Mouse (Mus musculus) G1E (cell line): ENCODE data around the gene Brms1. TPM values are rescaled to one million over a fixed set of nuclear protein-coding genes. Genes with fewer than 3 reads are reported as not detected.

Source experiments
- ATAC-seq: 2 replicates; pipeline ENCODE4 v1.8.0; 2016; ENCODE audit warnings: mild to moderate bottlenecking; ENCODE audit not compliant: insufficient number of reproducible peaks, poor library complexity, low FRiP score, severe bottlenecking; ENCODE audit errors: extremely low read depth
- DNase-seq: peaks from one replicate; pipeline ENCODE4 v3.0.0; 2012; ENCODE audit warnings: low spot score
- H3K27me3 ChIP-seq: 2 replicates; pipeline ENCODE4 v1.6.1; 2012; ENCODE audit warnings: mild to moderate bottlenecking, low read length, inconsistent platforms; ENCODE audit not compliant: insufficient read depth
- H3K36me3 ChIP-seq: replicated peaks from 2 replicates; pipeline ENCODE3; 2012; ENCODE audit warnings: mild to moderate bottlenecking, inconsistent platforms
- H3K4me1 ChIP-seq: 2 replicates; pipeline ENCODE4 v1.6.1; 2012; ENCODE audit warnings: low read depth, low read length, inconsistent platforms, mixed read lengths; ENCODE audit not compliant: insufficient read depth
- H3K4me3 ChIP-seq: 2 replicates; pipeline ENCODE4 v1.5.1; 2012; ENCODE audit warnings: low read depth, mild to moderate bottlenecking, inconsistent platforms, low read length, moderate library complexity, mixed read lengths
- H3K9me3 ChIP-seq: replicated peaks from 2 replicates; pipeline ENCODE4 v1.6.1; 2012; ENCODE audit warnings: inconsistent platforms
- CTCF ChIP-seq: IDR thresholded peaks from 2 replicates; pipeline ENCODE4 v1.5.1; 2012; ENCODE audit warnings: low read depth, low read length, inconsistent platforms, mixed read lengths
- GATA1 ChIP-seq: IDR thresholded peaks from 2 replicates; pipeline ENCODE4 v1.6.1; 2012; ENCODE audit warnings: borderline replicate concordance, low read length, inconsistent platforms, mixed read lengths
- GATA2 ChIP-seq: IDR thresholded peaks from 2 replicates; pipeline ENCODE4 v1.6.1; 2012; ENCODE audit warnings: low read depth, low read length, inconsistent platforms, borderline replicate concordance
- POLR2AphosphoS5 ChIP-seq: IDR thresholded peaks from 2 replicates; pipeline ENCODE4 v1.6.1; 2012; ENCODE audit warnings: low read depth, low read length, inconsistent platforms; ENCODE audit not compliant: insufficient replicate concordance
- TAL1 ChIP-seq: conservative IDR thresholded peaks from 2 replicates; pipeline ENCODE4 v1.6.1; 2012; ENCODE audit warnings: low read depth, low read length, inconsistent platforms, mixed read lengths
- polyA plus RNA-seq: library from polyadenylated mRNA; stranded (reverse); fragments of >175 nt; gene quantifications from 2 replicates; pipeline ENCODE4 v1.2.3, GENCODE M21; 2012
- total RNA-seq, 2 experiments: library from RNA; stranded (forward) in 1 of 2; stranded (reverse) in 1 of 2; fragments of 200-1000 nt in 1 of 2; fragments of >200 nt in 1 of 2; fragmentation: Nextera tagmentation in 1 of 2; gene quantifications; 2 replicates each; pipeline ENCODE4 v1.2.3; 2014 to 2017

Gene Brms1
- total and polyA plus RNA-seq, 3 experiments, result 15.4 to 88.7 (median 18.8) TPM

- Histone ChIP-seq H3K36me3 (peaks cover 86% of the 10 kb centered on the region), H3K4me1 (peaks cover 2% of the 10 kb centered on the region; the same call in 1 of the 2 replicates), H3K27me3 (no peaks in the 10 kb centered on the region; the same call in 1 of the 2 replicates), H3K9me3 (no peaks in the 10 kb centered on the region), H3K4me3 (no peak overlapping the region)
- DNase-seq (no peak), ATAC-seq (no peak)
- TF ChIP-seq CTCF (no peak), TAL1 (no peak), POLR2AphosphoS5 (no peak), GATA1 (no peak)
Observed at GRCm38 (mm10) chr19:5048138-5049056, 7.2 kb downstream of the Brms1 start.

- Histone ChIP-seq H3K4me1 (peaks cover 8% of the 10 kb centered on the region), H3K27me3 (no peaks in the 10 kb centered on the region; the same call in 1 of the 2 replicates), H3K4me3 (no peak overlapping the region), H3K36me3 (peaks cover 77% of the 10 kb centered on the region), H3K9me3 (no peaks in the 10 kb centered on the region)
- DNase-seq, result no peak
- TF ChIP-seq GATA1 (no peak), POLR2AphosphoS5 (no peak), GATA2 (no peak), CTCF (no peak), TAL1 (no peak)
- no peak for ATAC-seq
Observed at GRCm38 (mm10) chr19:5049325-5049724, 8.2 kb downstream of the Brms1 start.

GRCm38 (mm10) chr19:5050047-5050905 is 9.1 kb downstream of the Brms1 start, which contains the start of gene Rin1:
Gene Rin1, plus strand, starts transcription at chr19:5050481.
- Histone ChIP-seq H3K27me3 (peaks cover 9% of the 10 kb centered on the region), H3K36me3 (peaks cover 73% of the 10 kb centered on the region), H3K9me3 (no peaks in the 10 kb centered on the region), H3K4me3 (no peak within 1 kb of the TSS), H3K4me1 (peaks cover 6% of the 10 kb centered on the region)
- TF ChIP-seq POLR2AphosphoS5 (no peak), CTCF (no peak; the same call in 1 of the 2 replicates), GATA2 (no peak), GATA1 (no peak), TAL1 (no peak)
- DNase-seq, result no peak
- no peak for ATAC-seq

- peaks cover 13% of the 10 kb centered on the region for H3K27me3 ChIP-seq
- ATAC-seq (no peak), DNase-seq (no peak)
- peaks cover 65% of the 10 kb centered on the region for H3K36me3 ChIP-seq
- H3K9me3 ChIP-seq, result no peaks in the 10 kb centered on the region
- no peak overlapping the region for H3K4me3 ChIP-seq
- TF ChIP-seq GATA1 (no peak), POLR2AphosphoS5 (no peak), TAL1 (no peak), GATA2 (no peak), CTCF (no peak)
- peaks cover 6% of the 10 kb centered on the region for H3K4me1 ChIP-seq
Observed at GRCm38 (mm10) chr19:5051031-5051430, 9.9 kb downstream of the Brms1 start.

GRCm38 (mm10) chr19:5051515-5051914 is 10.4 kb downstream of the Brms1 start:
- no peak for DNase-seq
- Histone ChIP-seq H3K4me1 (peaks cover 8% of the 10 kb centered on the region), H3K27me3 (peaks cover 13% of the 10 kb centered on the region), H3K9me3 (no peaks in the 10 kb centered on the region), H3K4me3 (no peak overlapping the region), H3K36me3 (peaks cover 60% of the 10 kb centered on the region)
- ATAC-seq, result no peak
- TF ChIP-seq GATA2 (no peak), GATA1 (no peak), CTCF (no peak), POLR2AphosphoS5 (no peak), TAL1 (no peak)

GRCm38 (mm10) chr19:5052166-5052822 is 11.1 kb downstream of the Brms1 start:
- peaks cover 53% of the 10 kb centered on the region for H3K36me3 ChIP-seq
- H3K4me3 ChIP-seq, result no peak overlapping the region
- ATAC-seq (no peak), DNase-seq (no peak)
- peaks cover 11% of the 10 kb centered on the region for H3K4me1 ChIP-seq
- peaks cover 13% of the 10 kb centered on the region for H3K27me3 ChIP-seq
- no peaks in the 10 kb centered on the region for H3K9me3 ChIP-seq
- TF ChIP-seq GATA1, result no peak
- no peak for TF ChIP-seq POLR2AphosphoS5
- no peak for TF ChIP-seq GATA2
- TF ChIP-seq TAL1, result no peak
- no peak for TF ChIP-seq CTCF
